Mouse (Mus musculus): ENCODE measurements at regions not wholly inside any gene's neighbourhood (a gene's known extent, or its start where the extent isn't known, plus 50 kb on each side); places are given as distances from the start of the nearest gene placed in this dataset.

DNA sequence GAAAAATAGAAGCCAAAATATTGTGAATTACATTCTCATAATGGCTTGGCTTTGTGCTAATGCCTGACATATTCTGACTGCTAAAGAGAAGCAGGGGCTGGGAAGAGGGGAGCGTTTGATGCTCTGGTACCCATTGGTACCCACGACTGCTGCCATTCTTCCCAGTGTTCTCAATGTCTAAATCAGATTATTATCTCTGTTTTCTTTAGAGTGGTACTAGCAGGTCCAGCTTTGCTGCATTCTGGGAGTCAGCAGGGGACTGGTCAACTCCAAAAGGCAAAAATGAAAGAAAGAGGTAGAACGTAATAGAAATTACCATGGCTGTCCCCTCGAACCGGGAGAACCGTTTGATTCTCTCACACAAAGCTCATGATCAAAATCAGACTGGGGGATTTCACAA, 62.6 kb upstream of the Otx2 start:
- no peaks in the 10 kb centered on the region for H3K9me3 ChIP-seq
- H3K27ac ChIP-seq (replicated peaks) = no peak overlapping the region
- H3K4me2 ChIP-seq = no peak overlapping the region
- H3K4me1 ChIP-seq = no peaks in the 10 kb centered on the region
- no peak overlapping the region for H3K4me3 ChIP-seq
- WGBS = 69% methylated on average over 6 of the region's 6 CpGs
- ATAC-seq (ENCODE audit: extremely low read depth, insufficient number of reproducible peaks, low FRiP score, low TSS enrichment) = no peak
- H3K9ac ChIP-seq = no peak overlapping the region
- no peaks in the 10 kb centered on the region for H3K36me3 ChIP-seq
- no peaks in the 10 kb centered on the region for H3K27me3 ChIP-seq (replicated peaks)

DNA sequence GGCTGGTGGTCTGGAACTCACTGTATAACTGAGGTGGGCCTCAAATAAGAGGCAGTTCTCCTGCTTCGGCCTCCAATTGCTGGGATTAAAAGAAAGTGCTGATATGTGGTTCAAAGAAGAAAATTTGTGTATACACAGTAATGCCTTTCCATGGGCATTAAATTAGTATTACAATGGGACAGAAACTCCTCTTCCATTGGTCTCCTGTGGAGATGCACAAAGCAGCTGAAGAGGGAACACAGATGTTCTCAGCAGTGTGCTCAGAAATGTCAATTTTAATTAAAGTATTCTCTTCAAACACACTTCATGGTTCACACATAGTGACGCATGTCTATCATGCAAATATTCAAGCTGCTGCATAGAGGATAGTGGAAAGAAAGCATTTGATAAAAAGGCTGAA, 56.4 kb upstream of the Otx2 start:
- WGBS = 86% methylated on average over 2 of the region's 2 CpGs
- H3K9me3 ChIP-seq = no peaks in the 10 kb centered on the region
- no peak overlapping the region for H3K4me3 ChIP-seq
- no peaks in the 10 kb centered on the region for H3K4me1 ChIP-seq
- ATAC-seq (ENCODE audit: extremely low read depth, insufficient number of reproducible peaks, low FRiP score, low TSS enrichment) = no peak
- no peak overlapping the region for H3K27ac ChIP-seq (replicated peaks)
- no peak overlapping the region for H3K4me2 ChIP-seq
- H3K36me3 ChIP-seq = no peaks in the 10 kb centered on the region
- no peaks in the 10 kb centered on the region for H3K27me3 ChIP-seq (replicated peaks)
- H3K9ac ChIP-seq = no peak overlapping the region
